Mouse (Mus musculus) forebrain, embryonic 11.5 days (tissue): ENCODE results near the gene Eif5a2. TPM values are rescaled to one million over a fixed set of nuclear protein-coding genes. Genes with fewer than 3 reads are reported as not detected.

Experiments used
- ATAC-seq: fragments of 200-750 bp; cut with Nextera tagmentation; replicated peaks from 2 replicates; pipeline ENCODE4 v1.8.0; 2017; ENCODE audit warnings: moderate TSS enrichment; ENCODE audit not compliant: low FRiP score
- DNase-seq: peaks from one replicate; pipeline ENCODE4 v3.0.0-alpha.2; 2017; ENCODE audit warnings: low spot score
- H3K27ac ChIP-seq: fragments of 300-500 bp; sonication (generic); 2 replicates; pipeline ENCODE4 v1.5.1; 2014; ENCODE audit warnings: low read depth, low read length
- H3K27me3 ChIP-seq: fragments of 300-500 bp; sonication (generic); 2 replicates; pipeline ENCODE4 v1.6.1; 2014; ENCODE audit warnings: mild to moderate bottlenecking, low read length, mixed read lengths; ENCODE audit not compliant: control insufficient read depth, insufficient read depth
- H3K36me3 ChIP-seq: fragments of 300-500 bp; sonication (generic); 2 replicates; pipeline ENCODE4 v1.6.1; 2014; ENCODE audit warnings: mild to moderate bottlenecking, low read length, moderate library complexity, mixed read lengths; ENCODE audit not compliant: control insufficient read depth, insufficient read depth
- H3K4me1 ChIP-seq: fragments of 300-500 bp; sonication (generic); replicated peaks from 2 replicates; pipeline ENCODE4 v1.6.1; 2014; ENCODE audit warnings: low read length, mixed read lengths; ENCODE audit not compliant: control insufficient read depth, insufficient read depth
- H3K4me2 ChIP-seq: fragments of 300-500 bp; sonication (generic); 2 replicates; pipeline ENCODE4 v1.6.1; 2014; ENCODE audit warnings: low read depth, mild to moderate bottlenecking, low read length, moderate library complexity, mixed read lengths; ENCODE audit not compliant: severe bottlenecking
- H3K4me3 ChIP-seq: fragments of 300-500 bp; sonication (generic); 2 replicates; pipeline ENCODE4 v1.5.1; 2014; ENCODE audit warnings: low read depth, low read length
- H3K9ac ChIP-seq: fragments of 300-500 bp; sonication (generic); 2 replicates; pipeline ENCODE4 v1.6.1; 2014; ENCODE audit warnings: low read length
- H3K9me3 ChIP-seq: fragments of 300-500 bp; sonication (generic); 2 replicates; pipeline ENCODE4 v1.6.1; 2016; ENCODE audit warnings: low read length, mixed read lengths; ENCODE audit not compliant: control insufficient read depth
- WGBS: fragments of 180-500 bp; shearing (Covaris S2); extraction: QIAGEN DNeasy Blood & Tissue Kit; methylation state at CpG from one replicate; pipeline ENCODE4 v1.1.7; 2014; 5-methylcytosine and 5-hydroxymethylcytosine counted together
- polyA plus RNA-seq: library from polyadenylated mRNA; unstranded; fragments of >200 nt; fragmentation: Nextera tagmentation; extraction: Ambion mirVana; gene quantifications from 2 replicates; pipeline ENCODE4 v1.2.1, GENCODE M21; 2014

The Eif5a2 gene
- polyA plus RNA-seq = 17.3 and 17.7 TPM in 2 replicates

DNA sequence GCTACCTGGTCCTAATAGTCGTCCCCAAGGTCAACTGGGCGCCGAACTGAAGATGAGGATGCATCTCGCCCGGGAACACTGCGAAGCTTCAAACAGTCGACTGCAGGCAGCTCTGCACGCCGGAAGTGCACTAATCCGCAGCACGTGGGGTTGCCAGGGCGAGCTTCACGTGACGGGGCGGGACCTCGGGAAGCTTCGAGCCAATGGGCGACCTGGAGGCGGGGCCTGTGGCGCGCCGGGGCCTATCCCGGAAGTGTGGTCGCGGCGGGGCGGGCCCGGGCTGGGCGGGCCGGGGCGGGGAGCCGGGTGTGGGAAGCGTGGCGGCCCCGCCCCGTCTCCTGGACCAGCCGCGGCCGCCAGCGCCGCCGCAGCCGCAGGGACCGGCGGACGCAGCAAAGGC lies at the start of gene Eif5a2:
Gene Eif5a2, plus strand, starts transcription at position 283 of the 400 bp plus-strand sequence.
- ATAC-seq = peak; percentile 99
- WGBS = 3% methylated on average over 40 of the region's 46 CpGs
- Histone ChIP-seq H3K4me2 (peak within 1 kb of the TSS; percentile 96), H3K27ac (no peak within 1 kb of the TSS), H3K4me1 (no peaks in the 10 kb centered on the region), H3K9ac (peak within 1 kb of the TSS; percentile 73), H3K27me3 (peaks cover 2% of the 10 kb centered on the region; the same call in 1 of the 2 replicates), H3K36me3 (no peaks in the 10 kb centered on the region), H3K4me3 (peak within 1 kb of the TSS; percentile 76), H3K9me3 (no peaks in the 10 kb centered on the region)
- DNase-seq = peak; percentile 97

- no peaks in the 10 kb centered on the region for H3K9me3 ChIP-seq
- H3K4me2 ChIP-seq = no peak overlapping the region
- H3K27me3 ChIP-seq = no peaks in the 10 kb centered on the region; the same call in 1 of the 2 replicates
- no peak overlapping the region for H3K27ac ChIP-seq
- H3K4me1 ChIP-seq = no peaks in the 10 kb centered on the region
- DNase-seq (no peak), ATAC-seq (no peak)
- no peak overlapping the region for H3K4me3 ChIP-seq
- 58% methylated on average over 2 of the region's 2 CpGs for WGBS
- H3K9ac ChIP-seq = no peak overlapping the region
- no peaks in the 10 kb centered on the region for H3K36me3 ChIP-seq
These were observed 46.4 kb upstream of the Eif5a2 start for GRCm38 (mm10) chr3:28734712-28735111.

GRCm38 (mm10) chr3:28736981-28737380 lies 44.1 kb upstream of the Eif5a2 start:
- H3K4me3 ChIP-seq = no peak overlapping the region
- no peak overlapping the region for H3K4me2 ChIP-seq
- no peak overlapping the region for H3K27ac ChIP-seq
- no peaks in the 10 kb centered on the region for H3K4me1 ChIP-seq
- H3K9ac ChIP-seq = no peak overlapping the region
- no peaks in the 10 kb centered on the region; the same call in 1 of the 2 replicates for H3K27me3 ChIP-seq
- H3K36me3 ChIP-seq = no peaks in the 10 kb centered on the region
- no peak for ATAC-seq
- DNase-seq = no peak
- 35% methylated on average over 2 of the region's 2 CpGs for WGBS
- no peaks in the 10 kb centered on the region for H3K9me3 ChIP-seq

DNA sequence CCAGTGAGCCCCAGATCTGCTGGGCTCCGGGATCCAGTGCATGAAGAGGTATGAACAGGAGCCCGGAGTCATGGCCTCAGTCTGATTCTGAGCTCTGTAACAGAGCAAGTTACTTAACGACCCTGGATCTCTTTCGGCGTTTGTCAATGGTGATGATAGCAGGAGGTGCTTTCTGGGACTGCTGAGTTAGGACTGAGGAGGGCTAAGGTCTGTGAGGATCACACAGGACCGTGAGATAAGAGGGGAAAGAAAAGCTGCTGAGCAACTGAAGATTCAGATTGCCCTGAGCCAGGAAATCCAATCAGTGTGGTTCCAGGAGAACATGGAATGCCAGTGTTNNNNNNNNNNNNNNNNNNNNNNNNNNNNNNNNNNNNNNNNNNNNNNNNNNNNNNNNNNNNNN lies 40.7 kb upstream of the Eif5a2 start:
- Histone ChIP-seq H3K4me3 (no peak overlapping the region), H3K36me3 (no peaks in the 10 kb centered on the region), H3K9ac (no peak overlapping the region), H3K27me3 (no peaks in the 10 kb centered on the region; the same call in 1 of the 2 replicates), H3K27ac (no peak overlapping the region), H3K9me3 (no peaks in the 10 kb centered on the region), H3K4me2 (no peak overlapping the region), H3K4me1 (no peaks in the 10 kb centered on the region)
- ATAC-seq = no peak
- no peak for DNase-seq
- WGBS = 18% methylated on average over 6 of the region's 6 CpGs

DNA sequence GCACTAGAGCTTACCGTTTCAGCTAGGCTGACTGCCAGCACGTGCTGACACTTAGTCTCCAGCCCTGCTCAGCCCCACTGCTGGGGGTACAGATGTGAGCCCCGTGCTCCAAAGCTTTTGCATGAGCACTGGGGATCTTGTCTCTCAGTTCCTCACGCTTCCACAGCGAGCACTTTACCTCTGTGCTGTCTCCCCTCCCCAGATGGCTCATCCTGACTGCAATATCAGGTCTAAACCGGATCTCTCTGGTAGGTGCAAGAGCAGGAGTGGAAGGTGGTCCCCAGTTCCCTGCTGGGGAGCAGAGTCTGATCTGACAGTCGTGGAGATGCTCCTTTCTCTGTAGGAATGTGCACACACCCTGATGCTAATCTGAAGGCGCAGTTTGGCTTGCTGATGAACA lies 37.8 kb upstream of the Eif5a2 start:
- Histone ChIP-seq H3K36me3 (no peaks in the 10 kb centered on the region), H3K27ac (no peak overlapping the region), H3K4me2 (no peak overlapping the region), H3K9me3 (no peaks in the 10 kb centered on the region), H3K27me3 (no peaks in the 10 kb centered on the region; the same call in 1 of the 2 replicates), H3K9ac (no peak overlapping the region), H3K4me3 (no peak overlapping the region), H3K4me1 (no peaks in the 10 kb centered on the region)
- no peak for ATAC-seq
- no peak for DNase-seq
- WGBS = 48% methylated on average over 8 of the region's 8 CpGs

GRCm38 (mm10) chr3:28745835-28746483 lies 35.1 kb upstream of the Eif5a2 start:
- 35% methylated on average over 7 of the region's 7 CpGs for WGBS
- ATAC-seq = peak; percentile 84
- peak overlapping the region; percentile 6; the same call in 1 of the 2 replicates for H3K9ac ChIP-seq

DNA sequence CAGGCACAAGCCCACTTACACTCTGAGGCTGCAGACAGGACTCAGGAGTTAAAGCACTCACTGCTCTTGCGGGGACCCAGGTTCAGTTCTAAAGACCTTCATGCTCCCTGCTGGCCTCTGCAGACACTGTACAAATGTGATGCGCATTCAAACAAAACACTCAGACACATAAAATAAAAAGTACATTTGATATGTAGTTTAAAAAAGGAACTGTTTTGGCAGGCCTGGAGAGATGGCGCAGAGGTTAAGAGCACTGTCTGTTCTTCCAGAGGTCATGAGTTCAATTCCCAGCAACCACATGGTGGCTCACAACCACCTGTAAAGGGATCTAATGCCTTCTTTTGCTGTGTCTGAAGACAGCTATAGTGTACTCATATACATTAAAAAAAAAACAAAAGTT lies 32.9 kb upstream of the Eif5a2 start:
- no peak overlapping the region for H3K4me3 ChIP-seq
- no peak overlapping the region for H3K9ac ChIP-seq
- no peak overlapping the region for H3K4me2 ChIP-seq
- ATAC-seq = no peak
- no peak for DNase-seq
- no peaks in the 10 kb centered on the region for H3K36me3 ChIP-seq
- H3K27me3 ChIP-seq = no peaks in the 10 kb centered on the region
- no peaks in the 10 kb centered on the region for H3K9me3 ChIP-seq
- H3K4me1 ChIP-seq = no peaks in the 10 kb centered on the region
- WGBS = 91% methylated on average over 3 of the region's 3 CpGs
- H3K27ac ChIP-seq = no peak overlapping the region

More at GRCm38 (mm10) chr3:28745835-28746483, 35.1 kb upstream of the Eif5a2 start:
- H3K4me2 ChIP-seq = no peak overlapping the region
- H3K4me3 ChIP-seq = no peak overlapping the region
- no peaks in the 10 kb centered on the region for H3K9me3 ChIP-seq
- no peaks in the 10 kb centered on the region for H3K36me3 ChIP-seq
- DNase-seq = peak; percentile 82
- H3K27me3 ChIP-seq = no peaks in the 10 kb centered on the region
- no peak overlapping the region for H3K27ac ChIP-seq
- no peaks in the 10 kb centered on the region for H3K4me1 ChIP-seq

DNA sequence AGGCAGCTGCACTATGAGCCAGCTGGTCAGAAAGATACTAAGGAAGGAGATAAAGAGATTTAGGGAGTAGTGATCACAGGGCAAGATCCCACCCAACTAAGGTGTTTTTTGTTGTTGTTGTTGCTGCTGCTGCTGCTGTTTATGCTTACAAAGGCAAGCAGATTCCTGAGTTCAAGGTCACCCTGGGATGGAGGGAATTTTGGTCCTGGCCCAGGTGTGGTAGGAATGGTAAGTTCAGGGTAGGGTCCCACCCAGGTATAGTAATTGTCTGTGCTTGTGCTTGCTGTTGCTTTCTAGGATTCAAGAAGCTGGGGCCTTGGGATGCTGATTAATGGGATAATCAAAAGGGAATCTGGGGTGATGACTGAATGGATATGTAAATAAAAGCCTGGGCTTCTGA lies 32.1 kb upstream of the Eif5a2 start:
- ATAC-seq (no peak), DNase-seq (no peak)
- no peaks in the 10 kb centered on the region for H3K36me3 ChIP-seq
- no peak overlapping the region for H3K4me3 ChIP-seq
- no peak overlapping the region for H3K4me2 ChIP-seq
- no peaks in the 10 kb centered on the region for H3K4me1 ChIP-seq
- H3K9ac ChIP-seq = no peak overlapping the region
- H3K27ac ChIP-seq = no peak overlapping the region
- H3K27me3 ChIP-seq = no peaks in the 10 kb centered on the region
- no peaks in the 10 kb centered on the region for H3K9me3 ChIP-seq

DNA sequence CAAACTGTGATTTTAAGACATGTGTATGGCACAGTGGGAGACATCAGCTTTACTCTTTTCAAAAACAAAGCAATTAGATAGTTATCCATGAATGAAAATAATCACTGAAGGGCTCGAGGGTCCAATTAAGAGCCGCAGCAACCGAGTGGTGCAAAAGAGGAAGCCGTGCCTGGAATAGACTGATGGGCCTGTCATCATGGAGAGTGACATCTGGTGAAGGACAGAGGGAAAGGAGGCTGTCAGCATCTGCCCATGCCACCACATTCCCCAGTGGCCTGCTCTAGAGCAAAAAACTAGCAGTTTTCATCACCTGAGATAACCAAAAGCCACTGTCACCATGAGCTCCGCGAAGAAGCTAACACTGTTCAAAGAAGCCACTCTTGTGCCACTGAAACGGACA lies 25.6 kb upstream of the Eif5a2 start:
- no peak for DNase-seq
- Histone ChIP-seq H3K27ac (no peak overlapping the region), H3K9ac (no peak overlapping the region), H3K4me1 (no peaks in the 10 kb centered on the region), H3K4me3 (no peak overlapping the region), H3K27me3 (no peaks in the 10 kb centered on the region), H3K9me3 (no peaks in the 10 kb centered on the region), H3K36me3 (no peaks in the 10 kb centered on the region), H3K4me2 (no peak overlapping the region)
- ATAC-seq = no peak
- 74% methylated on average over 7 of the region's 7 CpGs for WGBS
